Mouse (Mus musculus): ENCODE measurements at regions not wholly inside any gene's neighbourhood (a gene's known extent, or its start where the extent isn't known, plus 50 kb on each side); places are given as distances from the start of the nearest gene placed in this dataset.

DNA sequence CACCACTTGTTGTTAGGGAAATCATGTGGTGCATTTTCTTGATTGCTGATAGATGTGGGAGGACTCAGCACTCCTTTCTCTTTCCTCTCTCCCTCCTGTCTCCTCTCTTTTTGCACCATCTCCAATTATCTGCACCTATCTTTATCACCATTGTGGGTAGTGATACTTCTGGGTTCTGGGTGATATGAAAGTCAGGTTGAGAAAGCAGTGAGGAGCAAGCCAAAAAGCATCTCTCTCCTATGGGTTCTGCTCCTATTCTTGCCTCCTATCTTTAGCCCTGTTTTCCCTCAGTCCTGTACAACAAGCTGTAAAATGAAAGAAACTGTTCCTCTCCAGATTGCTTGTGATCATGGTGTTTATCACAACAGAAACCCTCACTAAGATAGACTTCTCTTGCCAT is 1233.0 kb upstream of the Slc7a12 start:
- TF ChIP-seq CTCF (IDR thresholded peaks at IDR 0.05; ENCODE audit: borderline replicate concordance, extremely low read depth, insufficient read depth, insufficient read length), result no peak
- TF ChIP-seq POLR2A (IDR thresholded peaks at IDR 0.05; ENCODE audit: borderline replicate concordance, extremely low read depth, insufficient read depth, insufficient read length, poor library complexity, severe bottlenecking), result no peak

Measured in brain, embryonic 14.5 days (tissue).